Mouse (Mus musculus) heart, postnatal 10 days (tissue): ENCODE results near the gene Alkbh7. TPM values are rescaled to one million over a fixed set of nuclear protein-coding genes. Genes with fewer than 3 reads are reported as not detected.

Experiments used
- DNase-seq, 2 experiments: peaks; one replicate each; pipeline ENCODE4 v3.0.0; 2021
- intact Hi-C: fragments of 180-260 bp; cut with DNase I; formaldehyde crosslinking; loops from one replicate; pipeline ENCODE4 v1.15.1; 2025
- total RNA-seq, 2 experiments: library from RNA; stranded (reverse); gene quantifications; 2 replicates each; pipeline ENCODE4 v1.2.3; 2021

Alkbh7 gene
- total RNA-seq: 10 to 100 TPM; 46.7 to 50.4 TPM

GRCm38 (mm10) chr17:56997029-56997667 lies at the start of gene Alkbh7:
Gene Alkbh7 (plus strand): TSS chr17:56997339.
- DNase-seq: peak; percentile 97 to 98
- intact Hi-C loops: loop anchor here (1.0 to 10.0 kb wide), 4 partner anchors 100 to 335 kb away; partner anchors contain the start of genes Gpr108 and Trip10

- intact Hi-C loops: loop anchor here (1.0 to 2.0 kb wide), 2 partner anchors 54 to 142 kb away; no protein-coding TSS in a partner anchor
- peak; percentile 46 to 67 for DNase-seq
These were observed 46.2 kb upstream of the Alkbh7 start for GRCm38 (mm10) chr17:56950915-56951314.

- no peak for DNase-seq
- intact Hi-C loops: no loop called here
These were observed 44.5 kb upstream of the Alkbh7 start for GRCm38 (mm10) chr17:56952639-56953038.

GRCm38 (mm10) chr17:56954871-56955270 lies 42.3 kb upstream of the Alkbh7 start:
- DNase-seq: no peak

GRCm38 (mm10) chr17:56957763-56958429 lies 39.2 kb upstream of the Alkbh7 start:
- peak in 1 of 2 experiments; percentile 31 for DNase-seq
- intact Hi-C loops: no loop called here

More at GRCm38 (mm10) chr17:56954871-56955270, 42.3 kb upstream of the Alkbh7 start:
- intact Hi-C loops: no loop called here

- intact Hi-C loops: no loop called here
- no peak for DNase-seq
These were observed 38.5 kb upstream of the Alkbh7 start for GRCm38 (mm10) chr17:56958667-56959066.

GRCm38 (mm10) chr17:56961880-56962279 lies 35.3 kb upstream of the Alkbh7 start:
- no peak for DNase-seq
- intact Hi-C loops: no loop called here

GRCm38 (mm10) chr17:56962642-56963405 lies 34.3 kb upstream of the Alkbh7 start:
- intact Hi-C loops: no loop called here
- no peak for DNase-seq

GRCm38 (mm10) chr17:56963646-56964045 lies 33.5 kb upstream of the Alkbh7 start:
- DNase-seq: no peak
- intact Hi-C loops: no loop called here

GRCm38 (mm10) chr17:56969321-56969720 lies 27.8 kb upstream of the Alkbh7 start:
- intact Hi-C loops: no loop called here
- DNase-seq: no peak

GRCm38 (mm10) chr17:56970081-56970480 lies 27.1 kb upstream of the Alkbh7 start:
- DNase-seq: no peak
- intact Hi-C loops: no loop called here

GRCm38 (mm10) chr17:56973956-56974707 lies 23.0 kb upstream of the Alkbh7 start:
- no peak for DNase-seq
- intact Hi-C loops: no loop called here

GRCm38 (mm10) chr17:56974708-56975240 lies 22.4 kb upstream of the Alkbh7 start:
- no peak for DNase-seq
- intact Hi-C loops: no loop called here

GRCm38 (mm10) chr17:56975391-56975790 lies 21.7 kb upstream of the Alkbh7 start:
- no peak for DNase-seq
- intact Hi-C loops: no loop called here

GRCm38 (mm10) chr17:56976531-56977390 lies 20.4 kb upstream of the Alkbh7 start:
- intact Hi-C loops: no loop called here
- no peak for DNase-seq

GRCm38 (mm10) chr17:56979524-56979923 lies 17.6 kb upstream of the Alkbh7 start:
- DNase-seq: no peak
- intact Hi-C loops: no loop called here

GRCm38 (mm10) chr17:56981049-56981448 lies 16.1 kb upstream of the Alkbh7 start:
- intact Hi-C loops: no loop called here
- no peak for DNase-seq

- intact Hi-C loops: no loop called here
- DNase-seq: no peak
These were observed 15.1 kb upstream of the Alkbh7 start, which contains the start of gene Acer1 for GRCm38 (mm10) chr17:56982013-56982412. Gene Acer1 (minus strand): TSS chr17:56982126.

GRCm38 (mm10) chr17:56984886-56985285 lies 12.3 kb upstream of the Alkbh7 start:
- no peak for DNase-seq
- intact Hi-C loops: loop anchor here (5.0 kb wide), 1 partner anchor 53 kb away; no protein-coding TSS in a partner anchor
